Mouse (Mus musculus) brain, adult 2 months (tissue): Measurements from ENCODE around the gene Egln2.

Experiments
- DNase-seq: peaks from one replicate; pipeline ENCODE4 v3.0.0; 2011; ENCODE audit warnings: low read depth, low spot score

Gene Egln2

DNA sequence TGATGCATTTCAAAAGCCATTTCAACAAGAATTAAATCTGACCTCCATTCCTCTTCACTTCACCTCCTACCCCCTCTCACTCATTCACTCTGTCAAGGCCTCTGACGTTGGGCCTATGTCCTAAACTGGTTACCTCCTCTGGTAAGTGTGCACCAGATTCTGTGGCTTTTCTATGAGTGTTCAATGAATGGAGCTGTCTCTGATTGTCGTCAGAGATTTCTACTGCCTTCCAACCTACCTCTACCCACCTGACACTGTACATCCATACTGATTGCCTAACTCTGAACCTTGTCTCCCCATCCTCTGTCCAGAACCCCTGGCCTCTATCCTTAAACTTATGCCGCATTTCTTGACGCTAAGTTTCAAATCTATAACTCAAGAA lies 11.3 kb upstream of the Egln2 start:
- DNase-seq, result no peak

DNA sequence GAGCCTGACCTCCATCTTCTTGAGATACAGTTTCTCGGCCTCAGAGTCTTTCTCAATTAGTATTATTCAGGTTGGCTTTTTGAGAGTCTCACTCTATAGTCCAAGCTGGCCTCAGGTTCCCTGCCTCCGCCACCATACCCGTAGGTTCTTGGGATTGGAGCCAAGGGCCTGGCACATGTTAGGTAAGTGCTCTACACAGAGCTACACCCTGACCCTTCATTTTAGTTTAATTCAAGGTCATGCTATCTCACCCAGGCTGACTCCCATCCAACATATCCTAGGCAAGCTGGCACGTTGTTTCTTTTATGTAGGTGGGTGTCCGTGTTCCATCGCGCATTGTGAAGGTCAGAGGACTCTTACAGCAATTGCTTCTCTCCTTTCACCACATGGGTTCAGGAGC lies 8.3 kb upstream of the Egln2 start:
- DNase-seq, result no peak

DNA sequence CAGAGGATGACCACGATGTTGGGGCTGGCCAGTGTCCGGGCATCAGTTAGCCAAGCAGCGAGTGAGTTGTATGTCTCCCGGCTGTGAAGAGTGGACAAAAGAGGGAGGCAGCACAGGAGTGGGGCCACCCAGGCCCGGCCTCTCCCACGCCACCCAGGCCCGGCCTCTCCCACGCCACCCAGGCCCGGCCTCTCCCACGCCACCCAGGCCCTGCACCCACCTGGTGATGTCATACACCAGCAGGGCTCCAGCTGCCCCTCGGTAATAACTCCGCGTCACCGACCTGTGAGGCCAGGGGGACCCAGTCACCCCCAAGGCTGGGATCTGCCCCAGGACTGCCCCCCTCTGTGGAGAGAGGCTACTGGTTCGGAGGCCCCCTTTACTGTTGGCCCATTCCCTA lies 7.9 kb upstream of the Egln2 start:
- DNase-seq, result no peak

DNA sequence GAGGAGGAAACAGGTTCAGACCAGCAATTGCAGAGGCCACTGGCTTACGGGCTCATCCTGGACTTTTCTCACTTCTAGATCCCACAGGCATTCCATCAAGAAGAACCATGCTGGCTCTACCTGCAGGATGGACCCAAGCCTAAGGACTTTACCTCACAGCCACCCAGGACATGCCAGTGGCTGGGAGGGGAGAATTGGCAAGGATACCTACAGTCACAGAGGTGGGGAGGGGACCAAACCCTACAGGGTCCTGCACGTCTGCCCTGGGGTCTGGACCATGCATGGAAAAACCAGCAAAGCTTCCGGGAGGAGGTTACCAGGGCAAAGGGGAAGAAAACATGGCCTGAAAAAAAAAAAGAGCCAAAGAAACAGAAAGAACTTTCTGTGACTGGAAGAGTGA lies 4.4 kb upstream of the Egln2 start:
- DNase-seq, result no peak

DNA sequence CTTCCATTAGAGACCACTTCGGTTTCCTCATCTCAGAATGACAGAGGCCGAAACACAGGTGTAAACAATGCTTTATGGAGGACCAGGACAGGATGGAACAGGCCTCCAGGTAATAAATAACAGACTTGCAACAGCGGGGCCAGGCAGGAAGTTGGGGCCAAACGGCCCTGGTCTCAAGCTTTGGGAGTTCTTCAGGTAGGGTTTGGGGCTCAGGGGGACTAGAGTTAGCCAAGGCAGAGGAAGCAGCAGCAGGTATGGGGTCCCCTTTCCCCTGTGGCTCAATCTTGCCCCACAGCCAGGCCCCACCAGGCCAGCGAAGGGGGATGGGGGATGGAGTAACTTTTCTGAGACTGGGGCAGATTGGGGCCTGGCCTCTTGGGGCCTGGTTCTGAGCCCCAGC lies 1.8 kb upstream of the Egln2 start:
- DNase-seq, result no peak

DNA sequence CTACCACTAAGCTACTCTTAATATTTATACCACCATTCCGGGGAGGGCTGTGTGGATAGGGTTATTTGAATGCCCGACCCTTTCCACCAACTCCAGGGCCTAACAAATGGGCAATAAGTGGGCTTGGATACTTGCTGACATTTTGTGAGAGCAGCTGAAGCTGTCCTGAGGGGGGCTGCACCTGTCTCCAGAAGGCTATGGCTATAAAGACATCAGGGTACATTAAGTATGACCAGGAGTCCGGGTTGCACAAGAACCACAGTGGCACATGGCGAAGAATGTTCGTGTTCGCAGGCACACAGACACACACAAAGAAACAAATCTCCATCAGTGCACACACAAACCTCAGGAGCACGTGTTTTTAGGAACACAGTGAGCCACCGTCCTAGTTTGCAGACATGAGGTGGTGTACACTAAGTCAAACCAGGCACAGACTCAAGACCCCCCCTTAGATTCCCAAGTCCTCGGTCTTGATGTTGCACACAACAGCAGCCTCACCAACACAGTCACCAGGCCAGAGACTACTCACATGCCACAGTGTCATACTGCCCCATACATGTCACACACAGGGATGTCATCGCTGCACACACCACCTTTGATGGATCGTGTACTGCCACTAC lies 983 bp upstream of the Egln2 start:
- no peak for DNase-seq

DNA sequence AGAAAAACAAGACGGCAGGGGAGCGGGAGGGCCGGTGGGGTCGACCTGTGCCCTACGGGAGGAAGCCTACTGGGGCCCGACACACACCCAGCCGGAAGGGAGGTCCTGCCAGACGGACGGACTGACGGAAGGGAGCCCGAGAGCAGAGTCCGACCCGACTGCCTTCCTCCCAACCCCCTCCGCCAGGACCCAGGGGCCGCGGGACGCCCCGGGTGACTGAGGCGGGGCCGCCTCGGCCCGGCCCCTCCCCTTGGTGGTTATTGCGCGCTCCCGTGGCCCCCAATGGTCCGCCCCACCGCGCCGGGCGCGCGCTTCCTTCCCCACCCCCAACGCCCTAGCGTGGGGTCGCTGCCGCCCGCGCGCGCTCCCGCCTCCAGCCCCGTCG lies 381 bp downstream of the Egln2 start:
- DNase-seq, result peak; percentile 84

DNA sequence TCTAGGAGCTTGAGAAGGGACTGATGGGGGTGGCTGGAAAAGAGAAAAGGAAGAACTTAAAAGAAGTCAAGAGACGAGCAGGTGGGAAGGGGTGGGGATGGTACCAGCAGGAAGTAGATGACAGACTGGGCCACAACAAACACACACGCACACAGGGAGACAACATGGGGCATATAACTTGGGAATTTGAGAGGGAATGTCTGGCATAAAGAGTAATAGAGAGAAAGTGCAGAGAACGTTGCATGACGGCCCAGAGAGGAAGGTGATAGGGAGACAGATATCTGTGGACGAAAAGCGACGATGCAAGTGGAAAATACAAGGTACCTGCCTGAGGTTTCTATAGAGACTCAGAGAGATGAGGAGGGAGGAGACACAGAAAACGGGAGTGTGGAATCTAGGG lies 906 bp downstream of the Egln2 start:
- DNase-seq, result no peak

DNA sequence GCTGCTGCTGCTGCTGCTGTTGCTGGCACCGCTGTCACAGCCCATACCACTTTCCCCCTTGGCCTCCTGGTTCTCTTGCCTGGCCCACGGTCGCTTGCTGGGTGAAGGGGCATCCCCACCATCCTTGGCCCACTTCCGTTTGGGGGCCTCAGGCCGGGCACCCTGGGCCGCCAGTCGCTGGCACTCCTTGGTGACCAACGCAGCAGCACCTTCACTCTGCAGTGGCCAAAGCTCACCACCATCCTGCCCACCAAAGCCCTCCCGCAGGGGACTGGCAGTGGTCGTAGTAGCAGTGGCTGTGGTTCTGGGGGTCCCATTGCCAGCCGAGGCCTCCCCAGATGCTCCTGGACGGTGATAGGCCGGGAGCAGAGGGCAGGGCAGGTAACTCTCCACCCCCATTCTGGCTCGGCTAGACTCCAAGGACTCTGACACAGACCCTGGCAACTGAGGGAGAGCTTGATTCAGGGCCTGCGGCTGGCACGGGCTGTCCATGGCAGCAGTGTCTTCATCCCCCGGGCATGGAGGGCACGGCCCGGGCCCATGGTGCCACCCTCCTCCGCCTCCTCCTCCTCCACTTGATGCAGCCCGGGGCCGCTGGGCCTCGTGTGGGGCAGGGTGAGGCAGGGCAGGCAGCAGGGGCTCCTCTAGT lies 1.5 kb downstream of the Egln2 start:
- DNase-seq, result peak; percentile 69

DNA sequence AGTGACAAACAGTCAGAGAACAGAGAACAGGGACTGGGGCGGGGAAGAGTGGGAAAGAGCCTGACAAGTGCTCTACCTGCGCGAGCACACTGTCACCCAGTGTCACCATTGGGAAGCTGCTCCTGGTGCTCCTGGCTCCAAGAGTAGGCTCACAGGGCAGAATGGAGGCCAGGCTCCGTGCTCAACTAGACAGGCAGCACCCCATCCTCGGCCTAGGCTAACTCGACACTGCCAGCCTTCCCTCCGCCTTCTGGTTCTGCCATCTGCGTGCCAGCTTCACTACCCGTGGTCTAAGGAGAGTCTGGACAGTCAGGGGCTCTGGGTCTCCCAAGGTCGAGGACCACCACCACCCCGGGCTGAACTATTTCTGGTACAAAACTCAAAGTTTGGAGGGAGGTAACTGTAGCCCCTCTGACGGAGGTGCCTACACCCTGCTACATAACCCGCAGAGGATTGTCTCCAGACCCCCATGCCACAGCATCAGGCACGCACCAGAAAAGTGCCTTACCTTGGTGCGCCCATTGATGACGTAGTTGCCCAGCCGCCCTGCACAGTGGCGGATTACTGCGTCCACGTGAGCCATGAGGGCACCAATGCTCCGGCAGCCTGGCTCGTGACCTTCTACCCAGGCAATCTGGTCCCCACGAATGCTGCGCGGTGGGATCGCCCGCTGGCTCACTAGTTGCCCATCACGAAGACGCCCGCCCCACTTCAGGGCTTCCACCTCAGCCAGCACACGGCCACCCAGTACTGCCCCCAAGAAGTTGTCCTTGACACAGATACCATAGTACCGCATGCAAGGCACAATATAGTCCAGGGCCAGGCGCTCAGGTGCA lies 2.3 kb downstream of the Egln2 start:
- DNase-seq, result peak; percentile 69

DNA sequence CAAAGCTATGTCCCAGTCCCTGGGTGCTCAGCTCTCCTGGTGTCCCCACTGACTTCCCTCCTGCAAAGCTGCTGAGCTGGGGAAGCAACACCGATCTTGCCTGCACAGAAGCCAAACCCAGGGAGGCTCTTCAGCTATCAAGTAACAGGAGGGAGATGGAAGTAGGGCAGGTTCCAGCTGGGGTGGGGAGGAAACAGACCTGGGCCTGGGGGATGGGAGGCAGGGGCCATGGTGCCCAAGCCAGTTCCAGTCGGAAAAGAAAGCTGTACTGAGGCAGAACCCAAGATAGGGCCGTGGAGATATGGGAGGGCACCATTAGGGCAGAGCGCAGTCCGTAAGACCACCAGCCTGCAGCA lies 3.2 kb downstream of the Egln2 start:
- DNase-seq, result no peak

DNA sequence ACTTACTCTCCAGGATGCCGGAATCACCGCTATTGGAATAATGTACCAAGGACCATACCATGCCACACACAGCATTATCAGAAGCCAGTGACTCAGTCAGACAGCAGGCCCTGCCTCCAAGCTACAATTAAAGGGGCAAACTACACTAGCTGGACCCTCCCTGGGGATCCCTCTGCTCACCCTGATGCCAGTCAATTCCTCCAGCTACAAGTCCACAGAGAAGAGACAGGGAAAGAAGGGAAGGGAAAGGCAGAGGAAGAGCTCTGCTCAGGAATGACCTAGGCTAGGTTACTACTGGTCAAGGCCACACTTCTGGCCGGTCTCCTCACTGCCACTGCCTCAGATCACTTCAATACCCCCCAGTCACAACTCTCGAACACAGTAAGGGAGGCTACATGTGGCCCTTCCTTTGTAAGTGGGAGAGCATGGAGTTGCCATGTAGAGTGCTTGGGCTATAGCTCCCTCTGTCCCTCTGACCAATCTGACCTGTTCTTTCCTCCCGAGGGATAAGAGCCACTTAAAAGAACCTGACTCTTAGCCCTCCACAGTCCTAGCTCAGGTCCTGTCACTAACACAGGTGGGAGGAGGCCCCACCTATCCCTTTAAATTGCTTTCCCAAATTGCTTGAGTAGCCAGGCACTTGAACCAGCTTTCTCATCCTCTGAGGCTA lies 3.7 kb downstream of the Egln2 start:
- DNase-seq, result no peak

DNA sequence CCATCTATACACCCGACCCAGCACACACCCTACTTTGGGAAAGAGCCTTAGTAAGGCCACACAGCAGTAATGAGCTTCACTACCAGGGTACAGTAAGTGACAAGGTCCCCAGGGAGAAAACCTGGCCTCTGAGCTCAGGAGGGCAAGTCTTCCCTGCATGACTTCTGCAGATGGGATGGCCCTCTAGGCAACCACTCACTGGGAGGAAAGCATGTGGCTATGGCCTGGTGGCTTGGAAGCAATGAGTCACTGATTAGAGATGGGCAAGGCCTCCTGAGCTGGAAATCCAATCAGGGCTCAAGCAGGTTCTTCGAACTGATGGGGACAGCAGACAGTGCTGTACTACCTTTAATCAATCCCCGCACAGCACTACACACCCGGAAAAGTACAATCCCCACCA lies 4.9 kb downstream of the Egln2 start:
- peak; percentile 45 for DNase-seq

DNA sequence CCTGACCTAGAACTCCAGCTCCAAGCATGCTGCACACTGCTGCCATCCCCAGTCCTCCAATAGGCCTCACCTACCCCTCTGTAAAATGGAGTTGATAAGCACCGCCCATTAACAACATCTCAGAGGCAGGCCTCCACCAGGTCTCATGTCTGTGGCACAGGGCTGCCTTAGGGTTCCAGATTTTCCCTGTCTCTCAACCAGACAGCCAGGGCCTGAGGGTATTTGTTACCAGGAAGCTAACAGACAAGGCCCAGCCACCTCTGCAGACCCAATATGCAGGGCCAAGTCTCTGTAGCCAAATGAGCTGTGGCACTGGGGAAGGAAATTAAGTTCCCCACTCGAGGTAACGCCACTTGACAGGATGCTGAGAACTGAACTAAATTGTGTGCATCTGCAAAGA lies 5.7 kb downstream of the Egln2 start:
- no peak for DNase-seq

DNA sequence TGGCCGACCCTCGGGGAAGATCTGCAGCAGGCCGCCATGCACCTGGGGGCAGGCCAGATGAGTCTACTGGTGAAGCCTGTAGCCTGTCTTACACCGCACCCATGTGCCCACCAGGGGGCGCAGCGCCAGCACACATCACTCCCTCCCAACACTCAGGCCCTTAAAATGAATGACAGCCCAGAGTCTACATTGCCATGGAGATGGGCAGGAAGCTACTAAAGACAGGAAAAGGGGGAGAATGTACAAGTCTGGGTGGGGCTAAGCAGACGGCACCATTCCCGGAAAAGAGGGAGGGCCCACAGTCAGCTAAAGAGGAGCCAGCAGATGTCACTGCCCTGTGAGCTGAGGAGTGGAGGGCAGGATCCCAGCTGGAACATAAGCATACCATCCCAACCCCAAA lies 6.7 kb downstream of the Egln2 start:
- peak; percentile 96 for DNase-seq

DNA sequence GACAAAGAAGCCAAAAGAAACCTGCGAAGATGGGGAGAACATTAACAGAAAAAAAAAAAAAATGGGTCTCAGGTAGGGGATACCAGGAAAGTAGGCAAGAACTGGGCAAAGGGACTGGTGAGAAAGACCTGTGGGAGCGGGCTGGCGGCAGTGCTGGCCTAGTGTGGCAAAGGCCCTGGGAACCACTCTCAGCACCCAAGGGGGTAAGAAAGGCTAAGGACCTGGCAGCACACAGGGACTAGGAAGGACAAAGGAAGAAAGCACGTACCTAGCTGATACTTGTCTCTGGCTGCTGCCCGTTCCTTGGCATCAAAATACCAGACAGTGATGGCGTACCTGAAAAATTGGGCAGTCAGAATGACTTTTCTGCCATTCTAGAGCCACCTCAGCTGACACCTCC lies 7.3 kb downstream of the Egln2 start:
- DNase-seq, result no peak

DNA sequence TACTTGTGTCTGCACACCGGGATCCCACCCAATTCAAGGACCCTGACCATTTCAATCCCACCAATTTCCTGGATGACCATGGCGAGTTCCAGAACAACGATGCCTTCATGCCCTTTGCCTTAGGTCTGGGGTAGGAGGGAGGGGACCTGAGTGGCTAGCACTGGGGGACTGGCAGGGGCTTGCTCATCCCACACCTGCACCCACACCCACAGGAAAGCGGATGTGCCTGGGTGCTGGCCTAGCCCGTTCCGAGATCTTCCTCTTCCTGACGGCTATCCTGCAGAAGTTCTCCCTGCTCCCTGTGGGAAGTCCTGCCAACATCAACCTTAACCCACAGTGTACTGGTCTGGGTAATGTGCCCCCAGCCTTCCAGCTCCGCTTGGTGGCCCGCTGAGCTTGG lies 8.4 kb downstream of the Egln2 start:
- DNase-seq, result no peak

DNA sequence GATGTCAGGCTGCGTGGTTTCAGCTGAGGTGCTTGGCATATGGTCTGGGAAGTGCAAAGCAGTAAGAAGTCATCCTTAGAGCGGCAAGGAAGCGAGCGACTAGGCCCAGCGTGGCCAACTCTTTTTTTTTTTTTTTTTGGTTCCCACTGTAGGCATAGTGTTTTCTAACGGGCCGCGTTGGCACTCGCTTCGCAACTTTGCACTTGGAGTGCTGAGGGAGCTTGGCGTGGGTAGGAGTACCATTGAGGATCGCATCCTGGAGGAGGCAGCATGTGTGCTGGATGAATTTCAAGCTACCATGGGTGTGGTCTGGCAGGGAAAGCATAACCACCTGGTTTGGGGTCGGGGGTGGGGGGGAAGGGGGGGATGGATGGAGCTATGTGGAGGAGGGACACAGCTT lies 10.6 kb downstream of the Egln2 start:
- DNase-seq, result peak; percentile 84

DNA sequence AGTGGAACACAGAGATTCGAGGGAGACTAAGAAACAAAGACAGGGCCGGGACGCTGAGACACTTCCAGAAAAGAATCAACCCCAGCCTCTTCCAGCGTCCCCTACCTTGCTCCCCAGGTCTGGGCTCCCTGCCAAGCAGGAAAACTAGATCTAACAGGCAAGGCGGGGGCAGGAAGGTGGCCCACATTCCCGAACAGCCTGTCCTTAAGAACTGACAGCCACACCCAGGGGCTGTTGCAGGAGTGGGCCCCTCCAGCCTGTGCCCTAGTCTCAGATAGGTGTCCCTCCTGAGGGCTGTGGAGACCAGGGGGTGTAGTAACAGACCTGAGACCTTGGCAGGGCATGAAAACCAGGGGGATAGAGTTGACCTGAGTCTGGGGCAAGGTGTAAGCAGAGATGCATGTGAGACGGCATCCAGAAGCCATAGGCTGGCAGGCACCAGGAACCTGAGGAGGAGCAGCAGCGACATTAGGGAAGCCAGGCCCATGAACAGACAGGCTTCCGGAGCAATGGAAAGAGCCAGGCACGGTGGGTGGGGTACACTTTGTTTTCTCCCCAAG lies 13.3 kb downstream of the Egln2 start, which contains the start of gene Cyp2t4:
Cyp2t4 (plus strand) TSS at position 510 of the 560 bp plus-strand sequence.
- peak; percentile 36 for DNase-seq

DNA sequence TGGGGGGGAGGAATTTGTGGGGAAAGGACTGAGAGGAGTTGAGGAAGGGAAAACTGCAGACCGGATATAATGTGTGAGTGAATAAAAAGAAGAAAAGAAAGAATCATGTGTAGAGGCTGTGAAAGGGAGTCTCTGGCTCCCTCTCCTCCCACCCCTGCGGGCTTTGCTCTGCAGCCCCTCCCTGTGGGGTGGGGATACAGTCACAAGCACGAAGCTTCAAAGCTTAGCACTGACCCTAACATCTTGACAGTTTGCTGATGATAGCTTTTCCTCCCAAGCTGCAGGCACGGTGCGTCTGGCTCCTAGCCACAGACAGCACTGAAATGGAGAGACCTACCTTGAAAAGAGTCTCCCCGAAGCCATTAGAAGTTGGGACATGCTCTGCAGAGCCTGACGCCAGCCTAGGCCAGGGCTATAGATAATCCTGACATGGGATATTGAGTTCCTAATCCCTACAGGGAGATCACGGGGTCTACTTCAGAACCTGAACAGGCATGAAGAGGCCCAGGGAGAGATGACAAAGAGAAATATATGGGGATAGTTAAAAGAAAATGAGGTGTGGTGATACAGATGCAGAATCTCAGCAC lies 30.1 kb downstream of the Egln2 start:
- no peak for DNase-seq

DNA sequence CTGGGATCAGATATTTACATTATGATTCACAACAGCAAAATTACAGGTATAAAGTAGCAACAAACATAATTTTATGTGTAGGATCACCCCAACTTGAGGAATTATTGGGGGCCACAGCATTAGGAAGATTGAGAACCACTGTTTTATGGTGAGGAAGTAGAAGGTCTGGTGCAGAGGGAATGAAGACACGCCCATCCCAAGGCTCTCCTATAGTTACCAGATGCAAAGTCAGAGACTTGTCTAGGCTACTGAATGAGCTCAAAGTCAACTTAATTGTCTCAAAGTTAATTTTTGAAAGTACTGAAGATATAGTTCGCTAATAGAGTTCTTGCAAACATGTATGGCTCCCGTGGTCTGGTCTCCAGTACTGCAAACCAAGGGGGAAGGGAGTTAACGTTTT lies 32.8 kb downstream of the Egln2 start:
- no peak for DNase-seq

DNA sequence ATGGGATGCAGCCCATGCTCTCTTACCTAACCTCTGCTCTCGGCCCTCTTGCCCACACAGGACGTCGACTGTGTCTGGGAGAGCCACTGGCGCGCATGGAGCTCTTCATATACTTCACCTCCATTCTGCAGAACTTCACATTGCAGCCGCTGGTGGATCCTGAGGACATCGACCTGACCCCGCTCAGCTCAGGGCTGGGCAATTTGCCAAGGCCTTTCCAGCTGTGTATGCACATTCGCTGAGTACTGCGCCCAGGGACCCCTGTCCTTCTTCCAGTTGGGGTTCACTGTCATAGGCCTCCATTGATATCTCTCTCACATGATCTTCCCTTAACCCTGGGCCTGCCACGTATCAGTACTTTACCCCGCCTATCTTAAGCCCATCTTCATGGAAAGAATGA lies 33.4 kb downstream of the Egln2 start:
- DNase-seq, result no peak
